Mouse (Mus musculus): ENCODE data around the gene Apbb2.

Apbb2 gene

GRCm38 (mm10) chr5:66415700-66416543 is 202.7 kb downstream of the Apbb2 start:
- no peak for DNase-seq (ENCODE audit: low spot score)

DNA sequence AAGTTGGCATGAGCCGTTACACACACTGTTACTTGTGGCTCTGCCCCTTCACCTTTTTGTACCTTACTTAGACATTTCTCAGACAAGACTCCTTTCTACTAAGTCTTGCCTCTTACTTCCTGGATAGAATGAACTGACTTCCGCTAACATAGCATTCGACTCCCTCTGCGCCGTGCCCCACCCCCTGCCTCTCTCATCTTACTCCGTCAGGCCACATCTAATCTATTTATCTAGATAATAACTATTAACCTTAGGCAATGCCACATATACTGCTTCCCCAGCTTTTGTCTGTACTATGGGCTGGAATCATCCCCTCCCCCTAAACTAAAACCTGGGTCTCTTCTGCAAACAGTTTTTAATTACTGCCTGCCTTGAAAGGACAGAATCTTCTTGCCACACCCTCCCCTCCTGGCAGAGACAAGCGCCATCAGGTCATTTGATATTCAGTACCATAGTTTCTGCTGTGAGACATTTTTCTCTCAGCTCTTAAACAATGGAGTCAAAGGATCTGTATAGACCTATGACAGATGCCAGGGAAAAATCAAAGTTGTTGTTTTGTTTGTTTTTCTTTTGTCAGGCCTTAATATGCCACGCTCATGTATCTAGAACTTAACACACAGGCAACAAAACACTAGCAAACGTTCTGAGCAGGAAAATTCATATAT is 203.4 kb downstream of the Apbb2 start:
- no peak for DNase-seq (ENCODE audit: low spot score)

DNA sequence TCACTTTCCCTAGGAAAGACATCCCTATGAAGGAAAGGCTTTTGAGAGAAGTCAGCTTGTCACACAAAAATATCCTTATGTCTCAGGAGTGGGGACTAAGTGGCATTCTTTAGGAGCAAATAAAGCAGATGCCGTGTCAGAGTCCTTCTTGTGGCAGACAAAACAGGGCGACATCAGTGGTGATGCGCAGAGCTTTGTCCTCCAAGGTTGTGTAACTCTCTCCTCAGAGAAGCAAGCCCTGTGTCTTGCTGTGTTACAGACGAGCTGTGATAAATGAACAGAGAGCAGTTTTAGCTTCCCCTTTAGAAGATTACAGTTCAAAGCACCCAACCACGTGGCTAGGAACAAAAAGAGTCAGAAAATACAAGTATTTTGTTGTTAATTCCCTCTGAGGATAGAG is 205.2 kb downstream of the Apbb2 start:
- DNase-seq (ENCODE audit: low spot score): no peak

- no peak for DNase-seq (ENCODE audit: low spot score)
Measured at GRCm38 (mm10) chr5:66412821-66413220, 205.8 kb downstream of the Apbb2 start.

GRCm38 (mm10) chr5:66408546-66408945 is 210.0 kb downstream of the Apbb2 start:
- DNase-seq (ENCODE audit: low spot score): no peak

DNA sequence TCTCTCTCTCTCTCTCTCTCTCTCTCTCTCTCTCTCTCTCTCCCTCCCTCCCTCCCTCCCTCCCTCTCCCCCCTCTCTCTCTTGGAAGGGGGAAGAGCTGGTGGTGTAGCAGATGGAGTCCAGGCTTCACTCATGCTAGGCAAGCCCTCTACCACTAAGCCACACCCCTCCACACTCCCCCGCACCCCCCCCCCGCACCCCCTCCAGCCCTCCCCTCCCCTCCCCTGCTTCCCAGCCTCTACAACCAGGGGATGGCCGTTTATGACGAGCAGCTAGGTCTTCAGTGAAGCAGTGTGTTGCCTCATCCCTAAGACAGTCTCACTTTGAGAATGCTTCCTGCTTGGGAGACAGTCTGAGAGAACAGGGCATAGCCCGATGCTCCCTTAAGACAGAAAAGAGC is 210.6 kb downstream of the Apbb2 start:
- no peak for DNase-seq (ENCODE audit: low spot score)

DNA sequence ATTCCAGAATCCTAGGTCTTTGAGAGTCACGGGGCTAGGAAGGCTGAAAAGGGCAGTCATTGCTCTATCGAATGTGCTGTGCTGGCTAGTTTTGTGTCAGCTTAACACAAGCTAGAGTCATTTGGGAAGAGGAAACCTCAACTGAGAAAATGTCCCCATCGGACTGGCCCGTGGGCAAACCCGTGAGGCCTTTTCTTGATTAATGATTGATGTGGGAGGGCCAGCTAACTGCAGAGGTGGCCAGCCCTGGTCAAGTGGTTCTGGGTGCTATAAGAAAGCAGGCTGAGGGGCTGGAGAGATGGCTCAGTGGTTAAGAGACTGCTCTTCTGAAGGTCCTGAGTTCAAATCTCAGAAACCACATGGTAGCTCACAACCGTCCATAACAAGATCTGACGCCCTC is 212.2 kb downstream of the Apbb2 start:
- DNase-seq (ENCODE audit: low spot score): no peak

- no peak for DNase-seq (ENCODE audit: low spot score)
Measured at GRCm38 (mm10) chr5:66405731-66406399, 212.7 kb downstream of the Apbb2 start.

DNA sequence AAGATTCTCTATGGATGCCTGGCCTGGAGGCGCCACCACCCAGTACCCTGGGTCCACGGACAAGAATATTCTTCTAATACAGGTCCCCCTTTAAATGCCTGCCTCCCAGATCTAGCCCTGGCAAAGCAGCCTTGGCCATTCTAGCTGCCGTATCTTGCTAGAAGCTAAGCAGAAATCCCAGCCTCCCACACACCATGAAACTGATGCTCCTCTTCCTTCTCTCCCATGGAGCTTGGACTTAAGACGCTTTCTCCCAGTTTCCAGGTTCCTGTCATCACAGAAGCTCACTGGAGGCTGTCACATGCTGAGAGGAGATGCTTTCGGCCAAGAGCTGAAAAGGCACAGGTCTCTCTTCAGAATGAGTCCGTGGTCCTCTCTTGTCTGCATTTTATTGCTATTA is 213.3 kb downstream of the Apbb2 start:
- no peak for DNase-seq (ENCODE audit: low spot score)

DNA sequence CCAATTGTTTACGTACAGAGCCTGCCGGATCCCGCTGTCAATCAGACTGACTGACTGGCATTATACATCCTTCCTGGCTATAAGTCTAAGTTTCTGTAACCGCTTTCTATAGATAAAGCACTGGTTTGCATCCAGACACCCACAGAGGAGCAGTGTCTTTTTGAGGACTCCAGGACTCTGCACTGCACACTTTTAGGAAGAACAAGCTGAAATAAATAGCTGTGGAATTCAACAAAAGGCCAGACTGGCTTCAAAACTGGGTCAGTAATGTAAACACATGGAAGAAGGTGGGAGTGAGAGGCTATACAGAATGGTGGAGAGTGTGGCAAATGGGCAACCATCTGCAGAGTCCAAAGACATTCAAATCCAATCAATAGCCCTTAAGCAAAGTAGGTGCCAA is 218.0 kb downstream of the Apbb2 start:
- no peak for DNase-seq (ENCODE audit: low spot score)

DNA sequence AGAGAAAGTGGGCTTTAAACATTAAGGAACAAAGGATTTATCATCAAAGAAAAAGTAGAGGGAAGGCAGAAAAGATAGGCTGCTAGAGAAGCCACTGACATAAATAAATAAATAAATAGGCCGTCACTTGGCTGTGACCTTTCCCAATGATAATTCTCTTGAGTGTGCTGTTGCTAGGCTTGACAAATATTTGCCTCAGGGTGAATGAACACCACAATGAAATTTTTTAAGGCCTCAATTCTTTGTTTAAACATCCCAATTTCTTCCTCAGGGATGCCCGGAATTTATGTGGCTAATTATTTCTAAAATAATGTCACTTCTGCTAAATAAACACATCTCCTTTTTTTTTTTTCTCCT is 219.3 kb downstream of the Apbb2 start:
- no peak for DNase-seq (ENCODE audit: low spot score)

GRCm38 (mm10) chr5:66398530-66399263 is 219.9 kb downstream of the Apbb2 start:
- no peak for DNase-seq (ENCODE audit: low spot score)

- DNase-seq (ENCODE audit: low spot score): no peak
Measured at GRCm38 (mm10) chr5:66393767-66394446, 224.7 kb downstream of the Apbb2 start.

DNA sequence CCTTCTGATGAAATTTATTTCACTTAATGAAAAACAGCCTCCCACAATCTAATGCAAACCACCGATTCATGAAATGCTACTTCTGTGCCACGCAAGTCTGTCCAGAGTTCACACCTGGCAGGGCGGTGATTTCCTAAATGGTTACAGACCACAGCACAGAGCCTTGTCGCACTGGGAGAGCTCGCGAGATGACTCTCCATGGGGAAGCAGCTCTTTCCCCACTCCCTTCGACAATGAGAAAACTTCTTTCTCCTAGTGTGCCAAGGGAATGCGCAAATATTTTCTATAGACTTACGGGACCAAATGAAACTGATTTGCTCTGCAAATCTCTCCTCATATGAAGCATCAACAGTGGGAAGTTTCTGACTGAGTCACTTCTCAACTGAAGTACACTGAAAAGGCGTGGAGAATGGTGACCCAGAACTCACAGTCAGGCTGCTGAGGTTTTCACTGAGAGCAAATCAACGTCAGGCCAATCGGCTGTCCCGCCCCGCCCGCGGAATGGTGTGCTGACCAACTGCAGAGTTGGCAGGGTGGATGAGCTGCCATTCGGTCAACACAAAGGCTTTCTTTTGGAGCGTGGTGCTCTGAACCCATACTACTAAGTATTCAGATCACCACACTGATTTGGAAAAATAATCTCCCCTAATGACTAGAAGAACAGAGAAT is 225.6 kb downstream of the Apbb2 start:
- DNase-seq (ENCODE audit: low spot score): no peak

DNA sequence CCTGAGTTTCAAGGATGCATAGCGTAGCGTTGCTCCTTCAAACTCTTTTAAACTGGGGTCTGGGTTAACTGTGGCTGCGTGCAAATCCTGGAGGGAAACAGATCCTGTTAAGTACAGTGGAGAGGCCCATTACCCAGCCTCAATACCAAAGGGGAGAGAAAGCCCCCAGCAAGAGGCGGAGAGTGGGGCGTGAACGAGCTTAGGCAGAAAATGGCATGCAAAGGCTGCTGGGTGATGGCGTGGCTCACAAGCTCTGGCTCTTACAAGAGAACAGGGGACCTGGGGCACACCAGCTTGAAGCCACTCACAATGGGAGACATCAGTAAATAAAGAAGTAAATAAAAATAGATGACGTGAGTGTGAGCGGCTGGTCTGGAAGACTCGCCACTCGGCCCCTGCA is 226.8 kb downstream of the Apbb2 start:
- DNase-seq (ENCODE audit: low spot score): no peak

GRCm38 (mm10) chr5:66391299-66391698 is 227.3 kb downstream of the Apbb2 start:
- DNase-seq (ENCODE audit: low spot score): no peak

DNA sequence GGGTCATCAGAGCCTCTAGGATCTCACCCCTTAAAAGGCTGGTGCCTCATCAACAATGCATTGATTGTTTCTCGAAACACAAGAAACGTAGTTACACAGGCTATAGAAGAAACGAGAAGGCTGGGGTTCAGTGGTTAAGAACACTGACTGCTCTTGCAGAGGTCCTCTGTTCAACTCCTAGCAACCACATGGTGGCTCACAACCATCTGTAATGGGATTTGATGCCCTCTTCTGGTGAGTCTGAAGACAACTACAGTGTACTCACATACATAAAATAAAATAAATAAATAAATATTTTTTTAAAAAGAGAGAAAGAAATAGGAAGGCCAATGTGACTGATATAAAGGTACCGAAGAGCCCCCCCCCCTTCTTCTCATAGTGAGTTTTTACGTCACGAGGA is 228.0 kb downstream of the Apbb2 start:
- no peak for DNase-seq (ENCODE audit: low spot score)

DNA sequence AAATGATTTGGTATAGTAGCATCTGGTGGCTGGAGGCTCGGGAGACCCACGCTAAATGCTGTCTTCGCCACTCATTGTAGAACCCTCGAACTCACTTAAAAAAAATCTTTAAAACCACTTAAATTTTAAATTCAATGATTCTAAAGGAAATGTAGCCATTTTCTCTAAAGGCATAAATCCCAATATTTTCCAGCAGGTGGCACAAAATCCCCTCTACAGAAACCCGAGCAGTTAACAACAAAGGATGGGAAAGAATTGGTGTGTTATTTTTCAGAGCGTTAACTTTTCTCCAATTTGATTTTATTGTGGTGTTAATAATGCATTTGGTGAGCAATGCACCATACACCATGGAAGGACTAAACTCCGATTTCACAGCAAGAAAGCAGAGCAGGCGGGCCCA is 231.1 kb downstream of the Apbb2 start:
- DNase-seq (ENCODE audit: low spot score): no peak

DNA sequence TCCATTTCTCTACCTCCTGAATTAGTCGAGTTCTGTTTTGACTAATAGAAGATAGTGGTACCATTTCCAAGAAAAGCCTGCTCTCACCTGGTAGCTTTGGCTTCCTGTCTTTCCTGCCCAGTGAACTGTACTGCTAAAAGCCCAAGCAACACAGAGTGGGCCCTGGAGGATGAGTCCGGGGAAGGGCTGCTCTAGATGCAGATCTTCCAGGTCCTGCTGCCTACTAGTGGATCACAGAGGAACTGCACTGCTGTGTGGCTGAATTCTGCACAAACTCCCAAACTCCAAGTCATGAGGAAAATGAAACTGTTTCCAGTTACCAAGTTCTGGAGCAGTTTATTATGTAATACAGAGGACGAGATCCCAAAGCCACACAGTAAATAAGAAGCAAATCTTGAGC is 232.9 kb downstream of the Apbb2 start:
- no peak for DNase-seq (ENCODE audit: low spot score)

- no peak for DNase-seq (ENCODE audit: low spot score)
Measured at GRCm38 (mm10) chr5:66384806-66385446, 233.7 kb downstream of the Apbb2 start.

DNA sequence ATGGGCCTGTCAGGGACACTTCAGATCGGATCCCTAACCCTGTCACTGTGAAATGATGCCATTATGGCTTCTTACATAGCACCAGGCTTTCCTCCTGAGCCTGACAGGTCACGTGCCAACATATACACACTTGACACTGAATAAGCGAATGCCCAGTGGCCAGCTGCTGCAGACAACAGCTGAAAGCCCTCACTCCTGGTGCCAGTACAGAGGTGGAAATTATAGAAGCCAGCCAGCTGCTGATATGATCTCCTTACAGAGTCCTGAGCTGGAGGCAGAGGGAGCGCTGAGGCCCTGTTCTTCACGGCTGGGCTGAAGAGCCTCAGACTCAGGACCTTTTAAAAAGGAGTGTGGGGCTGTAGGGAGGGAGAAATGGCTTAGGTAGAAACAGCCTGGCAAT is 234.5 kb downstream of the Apbb2 start:
- DNase-seq (ENCODE audit: low spot score): no peak

All from c-Kit-positive CD71-positive TER-119-positive erythroid progenitor cells, embryonic 14.5 days (primary cell).